Mouse (Mus musculus) cortical plate, adult 2 months (tissue): ENCODE measurements around the gene Retreg3.

ENCODE experiments used
- CTCF ChIP-seq: fragments of 200-500 bp; IDR thresholded peaks from 2 replicates; pipeline ENCODE4 v1.5.1; 2011; ENCODE audit warnings: mild to moderate bottlenecking, control low read depth, low read length; ENCODE audit not compliant: insufficient read depth; ENCODE audit errors: extremely low read depth
- POLR2A ChIP-seq: fragments of 200-500 bp; IDR thresholded peaks from 2 replicates; pipeline ENCODE4 v1.6.1; 2011; ENCODE audit warnings: mild to moderate bottlenecking, low read length, control low read depth; ENCODE audit not compliant: insufficient read depth; ENCODE audit errors: extremely low read depth

DNA sequence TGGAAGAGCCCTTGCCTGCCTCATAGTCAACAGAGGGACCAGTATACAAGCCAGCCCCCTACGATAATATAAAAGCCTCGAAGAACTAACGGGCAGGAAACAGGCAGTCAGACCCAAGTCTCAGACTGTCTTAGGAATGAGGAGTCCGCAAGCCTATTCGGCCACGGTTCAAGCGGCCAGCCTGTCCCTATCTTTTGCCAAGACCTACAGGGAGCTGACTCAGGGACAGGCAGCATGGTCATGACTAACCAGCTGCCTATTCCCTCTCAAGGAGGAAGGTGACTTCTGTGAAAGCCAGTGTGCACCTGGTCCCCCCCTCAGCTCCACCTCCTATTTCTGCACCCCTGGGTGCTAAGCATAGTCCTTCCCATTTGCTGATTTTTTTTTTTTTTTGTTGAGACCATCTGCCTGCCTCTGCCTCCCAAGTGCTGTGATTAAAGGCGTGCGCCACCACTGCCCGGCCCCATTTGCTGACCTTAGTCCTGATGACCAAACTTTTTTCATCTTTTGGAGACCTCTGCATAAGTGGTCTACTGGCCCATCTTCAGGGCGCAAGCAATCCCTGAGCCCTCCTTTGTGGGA lies 9.4 kb upstream of the Retreg3 start:
- TF ChIP-seq POLR2A, result no peak
- TF ChIP-seq CTCF, result no peak
